Mouse (Mus musculus): ENCODE results near the gene Akr1cl.
A peak's percentile ranks its signal among the peaks of the same experiment; 100 is the strongest.

Gene Akr1cl

GRCm38 (mm10) chr1:64986120-64986519, 46.4 kb downstream of the Akr1cl start:
- DNase-seq: peak; percentile 91

GRCm38 (mm10) chr1:64983247-64983646, 49.3 kb downstream of the Akr1cl start:
- no peak for DNase-seq

- DNase-seq: no peak
Measured at GRCm38 (mm10) chr1:64978321-64978799, 54.2 kb downstream of the Akr1cl start.

- DNase-seq: no peak
Measured at GRCm38 (mm10) chr1:64975346-64975745, 57.2 kb downstream of the Akr1cl start.

DNA sequence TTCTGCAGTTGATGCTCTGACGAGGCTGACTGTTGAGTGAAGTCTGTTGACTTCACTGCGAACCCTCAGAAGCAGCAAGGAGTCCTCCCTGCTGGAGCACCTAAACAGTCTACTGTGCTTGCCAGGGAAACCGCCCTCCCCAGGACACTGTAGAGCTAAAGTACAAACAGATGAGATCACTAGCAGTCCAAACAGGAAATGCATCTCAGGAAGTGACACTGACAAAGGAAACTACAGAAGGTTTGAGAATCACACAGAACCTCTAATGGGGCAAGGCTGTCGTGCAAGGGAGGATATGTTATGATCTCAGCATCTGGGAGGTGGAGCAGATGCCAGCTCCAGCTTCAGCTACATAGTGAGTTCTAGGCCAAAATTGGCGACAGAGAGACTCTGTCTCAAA, 61.9 kb downstream of the Akr1cl start:
- peak; percentile 64 for DNase-seq
